Mouse (Mus musculus): Measurements from ENCODE around the gene Abca8b.

DNA sequence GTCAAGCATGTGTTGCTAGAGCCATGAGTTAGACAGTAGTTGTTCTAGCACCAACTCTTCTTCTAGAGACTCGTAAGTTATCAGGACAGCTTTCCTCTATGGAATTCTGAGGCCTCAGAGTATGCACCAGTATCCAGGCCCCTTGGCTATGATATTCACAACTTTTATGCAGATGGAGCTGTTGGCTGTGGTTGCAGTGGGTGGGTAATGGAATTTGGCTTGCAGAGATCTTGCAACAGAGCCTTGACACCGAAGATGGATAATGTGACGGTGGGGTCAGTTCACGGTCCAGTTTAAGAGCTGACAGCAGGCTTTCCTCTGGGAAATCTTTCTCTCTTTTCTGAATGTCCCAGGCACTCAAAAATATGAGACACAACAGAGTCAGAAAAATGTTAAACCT, 110.8 kb downstream of the Abca8b start:
- TF ChIP-seq NRF1 (IDR thresholded peaks at IDR 0.05; ENCODE audit: low read depth, low read length) (no peak), CTCF (conservative IDR thresholded peaks at IDR 0.05 in 1 of 2, IDR thresholded peaks at IDR 0.05 in 1 of 2; ENCODE audit: low read depth in 2 of 2, low read length in 2 of 2) (no peak), BHLHE40 (IDR thresholded peaks at IDR 0.05; ENCODE audit: low read depth, low read length) (no peak)

Measured in CH12.LX (cell line).